Mouse (Mus musculus) midbrain, embryonic 11.5 days (tissue): ENCODE results near the gene Hrk. TPM values are rescaled to one million over a fixed set of nuclear protein-coding genes. Genes with fewer than 3 reads are reported as not detected.

Experiments used
- ATAC-seq: fragments of 200-750 bp; cut with Nextera tagmentation; 2 replicates; pipeline ENCODE4 v1.8.0; 2017; ENCODE audit warnings: moderate TSS enrichment, moderate library complexity; ENCODE audit not compliant: low FRiP score
- DNase-seq: peaks from one replicate; pipeline ENCODE4 v3.0.0; 2015; ENCODE audit warnings: low spot score; ENCODE audit errors: missing footprints
- H3K27ac ChIP-seq: fragments of 300-500 bp; sonication (generic); 2 replicates; pipeline ENCODE4 v1.5.1; 2014; ENCODE audit warnings: low read depth, low read length
- H3K27me3 ChIP-seq: fragments of 300-500 bp; sonication (generic); 2 replicates; pipeline ENCODE4 v1.6.1; 2014; ENCODE audit warnings: mild to moderate bottlenecking, low read length, moderate library complexity, mixed read lengths; ENCODE audit not compliant: control insufficient read depth, insufficient read depth
- H3K36me3 ChIP-seq: fragments of 300-500 bp; sonication (generic); 2 replicates; pipeline ENCODE4 v1.6.1; 2014; ENCODE audit warnings: mild to moderate bottlenecking, low read length, moderate library complexity, mixed read lengths; ENCODE audit not compliant: control insufficient read depth, insufficient read depth
- H3K4me1 ChIP-seq: fragments of 300-500 bp; sonication (generic); 2 replicates; pipeline ENCODE4 v1.6.1; 2014; ENCODE audit warnings: low read length; ENCODE audit not compliant: control insufficient read depth, insufficient read depth
- H3K4me2 ChIP-seq: fragments of 300-500 bp; sonication (generic); 2 replicates; pipeline ENCODE4 v1.6.1; 2014; ENCODE audit warnings: mild to moderate bottlenecking, moderate library complexity
- H3K4me3 ChIP-seq: fragments of 300-500 bp; sonication (generic); 2 replicates; pipeline ENCODE4 v1.5.1; 2014; ENCODE audit warnings: low read depth, low read length
- H3K9ac ChIP-seq: fragments of 300-500 bp; sonication (generic); 2 replicates; pipeline ENCODE4 v1.6.1; 2014; ENCODE audit warnings: low read length
- H3K9me3 ChIP-seq: fragments of 300-500 bp; sonication (generic); 2 replicates; pipeline ENCODE4 v1.6.1; 2016; ENCODE audit warnings: low read length; ENCODE audit not compliant: control insufficient read depth
- WGBS: fragments of 180-500 bp; shearing (Covaris S2); extraction: QIAGEN DNeasy Blood & Tissue Kit; methylation state at CpG from one replicate; pipeline ENCODE4 v1.1.7; 2014; 5-methylcytosine and 5-hydroxymethylcytosine counted together
- polyA plus RNA-seq: library from polyadenylated mRNA; unstranded; fragments of >200 nt; fragmentation: Nextera tagmentation; extraction: Ambion mirVana; gene quantifications from 2 replicates; pipeline ENCODE4 v1.2.1, GENCODE M21; 2014

The Hrk gene
- polyA plus RNA-seq, 1 experiment from 2014 or later = 0.08 TPM

DNA sequence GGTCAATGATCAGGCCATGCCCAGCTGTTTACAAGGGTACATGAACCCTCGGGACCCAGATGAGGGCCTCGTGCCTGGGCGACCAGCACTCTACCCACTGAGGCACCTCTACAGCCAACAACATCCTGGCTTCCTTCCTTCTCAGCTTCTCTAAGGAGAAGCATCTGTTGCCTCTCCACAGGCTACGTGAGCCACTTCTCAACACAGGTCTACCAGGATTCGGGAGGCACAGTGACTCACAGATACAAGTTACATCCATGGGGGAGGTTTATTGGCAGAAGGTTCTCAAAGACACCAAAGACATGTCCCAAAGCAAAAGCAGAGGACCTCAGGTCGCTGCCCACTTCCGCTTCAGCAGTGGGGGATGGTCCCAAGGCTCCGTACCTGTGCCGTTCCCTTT lies 26.0 kb downstream of the Hrk start:
- H3K4me3 ChIP-seq = no peak overlapping the region
- no peak overlapping the region for H3K27ac ChIP-seq
- ATAC-seq = no peak
- no peaks in the 10 kb centered on the region for H3K27me3 ChIP-seq
- no peak overlapping the region for H3K4me2 ChIP-seq
- no peak overlapping the region for H3K9ac ChIP-seq
- 82% methylated on average over 9 of the region's 9 CpGs for WGBS
- no peak for DNase-seq
- H3K36me3 ChIP-seq = no peaks in the 10 kb centered on the region
- H3K4me1 ChIP-seq = peaks cover 5% of the 10 kb centered on the region; the same call in 1 of the 2 replicates
- no peaks in the 10 kb centered on the region for H3K9me3 ChIP-seq

DNA sequence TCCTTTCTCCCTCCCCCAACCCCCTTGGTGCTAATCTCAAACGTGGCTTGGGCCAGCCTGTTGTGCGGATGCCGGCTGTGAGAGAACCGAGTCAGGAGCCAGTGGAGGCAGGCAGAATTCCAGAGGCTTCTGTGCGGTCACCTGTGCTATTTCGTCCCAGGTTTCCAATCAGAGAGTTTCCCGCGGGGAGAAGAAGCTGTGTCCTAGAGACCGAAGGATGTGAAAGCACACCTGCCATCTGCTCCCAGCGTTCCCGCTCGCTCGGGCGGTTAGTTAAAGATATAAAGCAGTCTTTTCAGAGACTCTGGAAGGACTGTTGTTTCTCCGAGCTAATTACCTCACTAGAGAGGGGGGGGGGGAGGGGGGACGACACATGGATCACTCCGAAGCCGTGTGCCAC lies 27.8 kb downstream of the Hrk start:
- WGBS = 17% methylated on average over 18 of the region's 18 CpGs
- Histone ChIP-seq H3K4me1 (peaks cover 5% of the 10 kb centered on the region; the same call in 1 of the 2 replicates), H3K36me3 (no peaks in the 10 kb centered on the region), H3K27me3 (no peaks in the 10 kb centered on the region), H3K9me3 (no peaks in the 10 kb centered on the region), H3K9ac (no peak overlapping the region), H3K4me2 (no peak overlapping the region), H3K27ac (no peak overlapping the region), H3K4me3 (no peak overlapping the region)
- ATAC-seq = no peak
- DNase-seq = no peak

GRCm38 (mm10) chr5:118197421-118197820 lies 33.0 kb downstream of the Hrk start:
- Histone ChIP-seq H3K4me2 (no peak overlapping the region), H3K4me1 (no peaks in the 10 kb centered on the region), H3K27me3 (no peaks in the 10 kb centered on the region), H3K4me3 (no peak overlapping the region), H3K36me3 (no peaks in the 10 kb centered on the region), H3K9me3 (no peaks in the 10 kb centered on the region), H3K9ac (no peak overlapping the region), H3K27ac (no peak overlapping the region)
- ATAC-seq (no peak), DNase-seq (no peak)
- 82% methylated on average over 13 of the region's 13 CpGs for WGBS

- WGBS = 78% methylated on average over 5 of the region's 5 CpGs
- H3K27ac ChIP-seq = no peak overlapping the region
These were observed 35.2 kb downstream of the Hrk start for GRCm38 (mm10) chr5:118199670-118200069.

DNA sequence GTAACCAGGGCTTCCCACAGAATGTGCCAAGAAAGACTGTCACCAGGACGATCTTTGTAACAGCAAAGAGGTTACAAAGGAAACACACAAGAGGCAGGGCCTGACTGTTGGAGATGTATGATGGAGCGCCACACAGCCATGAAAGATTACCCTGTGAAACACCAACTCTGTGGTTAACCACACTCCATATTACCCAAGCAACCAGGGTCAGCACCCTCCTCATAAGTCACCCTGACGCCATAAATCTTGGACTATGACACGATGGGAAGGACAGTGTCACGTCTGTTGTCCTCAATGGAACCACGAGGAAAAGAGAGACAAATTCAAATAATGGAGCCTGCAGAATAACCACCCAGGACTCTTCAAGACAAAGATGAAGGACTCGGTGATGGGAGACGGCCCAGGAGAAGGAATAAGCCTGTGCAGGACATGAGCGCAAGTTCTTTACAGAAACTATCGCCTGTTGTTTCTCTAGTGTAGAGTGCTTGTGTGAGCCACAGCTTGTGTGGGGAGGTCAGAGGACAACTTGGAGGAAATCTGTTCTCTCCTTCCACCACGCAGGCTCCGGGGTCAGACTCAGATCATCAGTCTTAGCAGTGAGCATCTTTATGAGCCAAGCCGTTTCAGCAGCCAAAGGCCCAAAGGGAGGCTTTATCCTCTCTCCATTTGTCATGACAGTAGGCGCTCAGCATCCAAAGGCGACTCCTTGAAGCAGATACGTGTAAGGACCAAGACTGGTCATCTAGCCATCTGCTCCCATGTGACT lies 40.4 kb downstream of the Hrk start:
- 87% methylated on average over 16 of the region's 16 CpGs for WGBS
- no peak overlapping the region for H3K4me3 ChIP-seq
- no peaks in the 10 kb centered on the region for H3K27me3 ChIP-seq
- H3K9ac ChIP-seq = no peak overlapping the region
- H3K9me3 ChIP-seq = no peaks in the 10 kb centered on the region
- H3K4me2 ChIP-seq = no peak overlapping the region
- no peaks in the 10 kb centered on the region for H3K36me3 ChIP-seq
- H3K27ac ChIP-seq = no peak overlapping the region
- ATAC-seq (no peak), DNase-seq (no peak)
- H3K4me1 ChIP-seq = peaks cover 3% of the 10 kb centered on the region; the same call in 1 of the 2 replicates

More at GRCm38 (mm10) chr5:118199670-118200069, 35.2 kb downstream of the Hrk start:
- no peak overlapping the region for H3K9ac ChIP-seq
- H3K36me3 ChIP-seq = no peaks in the 10 kb centered on the region
- H3K27me3 ChIP-seq = no peaks in the 10 kb centered on the region
- no peaks in the 10 kb centered on the region for H3K9me3 ChIP-seq
- DNase-seq (no peak), ATAC-seq (no peak)
- no peak overlapping the region for H3K4me2 ChIP-seq
- no peak overlapping the region for H3K4me3 ChIP-seq
- H3K4me1 ChIP-seq = no peaks in the 10 kb centered on the region

- Histone ChIP-seq H3K4me3 (no peak overlapping the region), H3K36me3 (no peaks in the 10 kb centered on the region), H3K9me3 (no peaks in the 10 kb centered on the region), H3K27me3 (no peaks in the 10 kb centered on the region), H3K9ac (no peak overlapping the region), H3K27ac (no peak overlapping the region), H3K4me1 (peaks cover 3% of the 10 kb centered on the region; the same call in 1 of the 2 replicates), H3K4me2 (no peak overlapping the region)
- no peak for DNase-seq
- WGBS = 56% methylated on average over 8 of the region's 8 CpGs
- ATAC-seq = no peak
These were observed 41.4 kb downstream of the Hrk start for GRCm38 (mm10) chr5:118205852-118206251.

- no peaks in the 10 kb centered on the region for H3K27me3 ChIP-seq
- peaks cover 9% of the 10 kb centered on the region for H3K4me1 ChIP-seq
- H3K4me2 ChIP-seq = peak overlapping the region; percentile 53
- peak overlapping the region; percentile 37; the same call in 1 of the 2 replicates for H3K9ac ChIP-seq
- WGBS = 15% methylated on average over 5 of the region's 5 CpGs
- H3K36me3 ChIP-seq = no peaks in the 10 kb centered on the region
- no peaks in the 10 kb centered on the region for H3K9me3 ChIP-seq
- peak overlapping the region; percentile 26 for H3K4me3 ChIP-seq
- DNase-seq (peak; percentile 86), ATAC-seq (peak; percentile 40; the same call in 1 of the 2 replicates)
- H3K27ac ChIP-seq = no peak overlapping the region
These were observed 49.6 kb downstream of the Hrk start for GRCm38 (mm10) chr5:118214012-118214411.

- H3K9me3 ChIP-seq = no peaks in the 10 kb centered on the region
- WGBS = 6% methylated on average over 24 of the region's 24 CpGs
- H3K4me1 ChIP-seq = peaks cover 9% of the 10 kb centered on the region
- no peak overlapping the region for H3K27ac ChIP-seq
- peak overlapping the region; percentile 37 for H3K9ac ChIP-seq
- peak overlapping the region; percentile 26 for H3K4me3 ChIP-seq
- peak; percentile 96 for DNase-seq
- ATAC-seq = peak; percentile 88
- no peaks in the 10 kb centered on the region for H3K36me3 ChIP-seq
- H3K4me2 ChIP-seq = peak overlapping the region; percentile 53
- no peaks in the 10 kb centered on the region for H3K27me3 ChIP-seq
These were observed 50.1 kb downstream of the Hrk start for GRCm38 (mm10) chr5:118214418-118215154.

DNA sequence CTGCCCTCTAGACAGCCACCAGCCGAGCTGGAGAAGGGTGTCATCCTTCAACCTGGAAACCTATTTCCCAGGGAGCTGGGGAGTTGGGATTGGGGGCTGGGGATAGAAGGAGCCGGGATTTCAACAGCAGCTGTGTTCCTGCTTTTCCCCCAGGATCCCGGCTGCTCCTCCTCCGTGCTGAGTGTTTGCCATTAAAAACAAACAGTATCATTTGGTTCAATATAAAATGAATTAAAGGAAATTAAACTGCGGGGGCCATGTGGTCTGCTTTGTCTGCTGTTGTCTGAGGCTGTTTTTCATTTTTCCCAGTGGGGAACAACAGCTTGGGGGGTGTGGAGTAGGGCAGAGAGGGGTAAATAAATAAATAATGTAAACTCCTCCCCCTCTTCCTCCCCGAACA lies 53.0 kb downstream of the Hrk start:
- no peaks in the 10 kb centered on the region for H3K36me3 ChIP-seq
- ATAC-seq = no peak
- H3K4me2 ChIP-seq = no peak overlapping the region
- WGBS = 74% methylated on average over 6 of the region's 6 CpGs
- H3K9me3 ChIP-seq = no peaks in the 10 kb centered on the region
- H3K4me3 ChIP-seq = no peak overlapping the region
- peaks cover 9% of the 10 kb centered on the region for H3K4me1 ChIP-seq
- H3K27ac ChIP-seq = no peak overlapping the region
- DNase-seq = no peak
- H3K27me3 ChIP-seq = no peaks in the 10 kb centered on the region
- H3K9ac ChIP-seq = no peak overlapping the region
